Mouse (Mus musculus) stomach, postnatal 0 days (tissue): ENCODE data around the gene Adamtsl1.

Source experiments
- CTCF ChIP-seq: IDR thresholded peaks from 2 replicates; pipeline ENCODE4 v1.5.1; 2016; ENCODE audit warnings: antibody characterized with exemption, low read depth, mild to moderate bottlenecking, moderate library complexity
- EP300 ChIP-seq: optimal IDR thresholded peaks from 2 replicates; pipeline ENCODE3; 2016; ENCODE audit warnings: antibody characterized with exemption

GRCm38 (mm10) chr4:85619261-85619660 lies 105.3 kb downstream of the Adamtsl1 start:
- TF ChIP-seq CTCF, result no peak
- TF ChIP-seq EP300, result no peak
